Mouse (Mus musculus): Measurements from ENCODE around the gene Mmgt2. TPM values are rescaled to one million over a fixed set of nuclear protein-coding genes. Genes with fewer than 3 reads are reported as not detected.

The Mmgt2 gene
- 8.4 TPM for total RNA-seq (2023)

GRCm38 (mm10) chr11:62648591-62649391 lies at the start of gene Mmgt2:
Gene Mmgt2 (plus strand): TSS chr11:62648664.

GRCm38 (mm10) chr11:62647661-62648590 lies 538 bp upstream of the Mmgt2 start, which contains the start of gene Lrrc75a:
Gene Lrrc75a (minus strand): TSS chr11:62648523.

Other genes with a start within 250 kb of the Mmgt2 start
- gene Pigl, start 190.2 kb upstream of the Mmgt2 start, total RNA-seq (2023) = 10.8 TPM
- gene Ncor1, start 190.1 kb upstream of the Mmgt2 start, total RNA-seq (2023) = 507 TPM
- 3.7 TPM for gene Cenpv, start 109.4 kb upstream of the Mmgt2 start, total RNA-seq (2023)
- gene Ubb, start 97.5 kb upstream of the Mmgt2 start, total RNA-seq (2023) = 1,521 TPM
- 39.3 TPM for gene Trpv2, start 74.2 kb upstream of the Mmgt2 start, total RNA-seq (2023)
- 0.85 TPM for gene Lrrc75a, start 141 bp upstream of the Mmgt2 start, total RNA-seq (2023)
- gene Zfp287, start 83.2 kb downstream of the Mmgt2 start, total RNA-seq (2023) = 18.2 TPM
- not detected for gene Gm10428, start 104.4 kb downstream of the Mmgt2 start, total RNA-seq (2023)
- 1.9 TPM for gene Zfp286, start 140.8 kb downstream of the Mmgt2 start, total RNA-seq (2023)
- 1.1 TPM for gene Trim16, start 171.6 kb downstream of the Mmgt2 start, total RNA-seq (2023)
- gene Fbxw10, start 198.4 kb downstream of the Mmgt2 start, total RNA-seq (2023) = 3.3 TPM
- 13.3 TPM for gene Tvp23b, start 230.8 kb downstream of the Mmgt2 start, total RNA-seq (2023)

Data from CD4-positive naive resting alpha-beta T cell, adult 76 days (primary cell).